Mouse (Mus musculus) midbrain, embryonic 12.5 days (tissue): Measurements from ENCODE around the gene Slc25a33. TPM values are rescaled to one million over a fixed set of nuclear protein-coding genes. Genes with fewer than 3 reads are reported as not detected.
"Not testable (repeated sequence)": the region's sequence is repeated elsewhere in the genome, so short reads cannot be mapped to it uniquely, and the experiment has no call there.

Source experiments
- ATAC-seq: fragments of 200-750 bp; cut with Nextera tagmentation; 2 replicates; pipeline ENCODE4 v1.8.0; 2017; ENCODE audit warnings: low read depth, moderate TSS enrichment, moderate library complexity; ENCODE audit not compliant: low FRiP score
- H3K27ac ChIP-seq: fragments of 300-500 bp; sonication (generic); replicated peaks from 2 replicates; pipeline ENCODE4 v1.5.1; 2016; ENCODE audit warnings: mild to moderate bottlenecking
- H3K27me3 ChIP-seq: fragments of 300-500 bp; sonication (generic); 2 replicates; pipeline ENCODE4 v1.6.1; 2016; ENCODE audit warnings: mild to moderate bottlenecking
- H3K36me3 ChIP-seq: fragments of 300-500 bp; sonication (generic); 2 replicates; pipeline ENCODE4 v1.6.1; 2016
- H3K4me1 ChIP-seq: fragments of 300-500 bp; sonication (generic); 2 replicates; pipeline ENCODE4 v1.6.1; 2016
- H3K4me2 ChIP-seq: fragments of 300-500 bp; sonication (generic); replicated peaks from 2 replicates; pipeline ENCODE4 v1.6.1; 2016; ENCODE audit warnings: mild to moderate bottlenecking, moderate library complexity
- H3K4me3 ChIP-seq: fragments of 300-500 bp; sonication (generic); 2 replicates; pipeline ENCODE4 v1.5.1; 2016; ENCODE audit warnings: mild to moderate bottlenecking
- H3K9ac ChIP-seq: fragments of 300-500 bp; sonication (generic); replicated peaks from 2 replicates; pipeline ENCODE4 v1.6.1; 2016; ENCODE audit warnings: mild to moderate bottlenecking, moderate library complexity
- H3K9me3 ChIP-seq: fragments of 300-500 bp; sonication (generic); 2 replicates; pipeline ENCODE4 v1.6.1; 2016; ENCODE audit warnings: mild to moderate bottlenecking
- WGBS: fragments of 180-500 bp; shearing (Covaris S2); methylation state at CpG from one replicate; pipeline ENCODE4 v1.1.7; 2016; 5-methylcytosine and 5-hydroxymethylcytosine counted together
- polyA plus RNA-seq: library from polyadenylated mRNA; unstranded; fragments of >200 nt; fragmentation: Nextera tagmentation; extraction: Ambion mirVana; gene quantifications from 2 replicates; pipeline ENCODE4 v1.2.1, GENCODE M21; 2016

The Slc25a33 gene
- polyA plus RNA-seq, 1 experiment from 2014 or later: 17.3 TPM

GRCm38 (mm10) chr4:149750671-149751070 lies 23.4 kb downstream of the Slc25a33 start:
- Histone ChIP-seq H3K36me3 (peaks cover 7% of the 10 kb centered on the region; the same call in 1 of the 2 replicates), H3K9me3 (no peaks in the 10 kb centered on the region), H3K9ac (no peak overlapping the region; the same call in 1 of the 2 replicates), H3K4me2 (no peak overlapping the region), H3K4me3 (no peak overlapping the region), H3K27me3 (peaks cover 7% of the 10 kb centered on the region; the same call in 1 of the 2 replicates), H3K4me1 (peaks cover 20% of the 10 kb centered on the region), H3K27ac (no peak overlapping the region)
- WGBS: 29% methylated on average over 5 of the region's 5 CpGs
- ATAC-seq: peak; percentile 54; the same call in 1 of the 2 replicates

- H3K9me3 ChIP-seq, H3K4me2 ChIP-seq, H3K27me3 ChIP-seq, H3K9ac ChIP-seq, ATAC-seq, H3K4me3 ChIP-seq, H3K27ac ChIP-seq: not testable (repeated sequence)
- peaks cover 20% of the 10 kb centered on the region for H3K4me1 ChIP-seq
- 88% methylated on average over 3 of the region's 3 CpGs for WGBS
- peaks cover 14% of the 10 kb centered on the region; the same call in 1 of the 2 replicates for H3K36me3 ChIP-seq
Observed at GRCm38 (mm10) chr4:149749663-149750015, 24.4 kb downstream of the Slc25a33 start.

GRCm38 (mm10) chr4:149749003-149749662 lies 24.9 kb downstream of the Slc25a33 start:
- Histone ChIP-seq H3K4me1 (peaks cover 20% of the 10 kb centered on the region), H3K9me3 (no peaks in the 10 kb centered on the region), H3K36me3 (peaks cover 18% of the 10 kb centered on the region; the same call in 1 of the 2 replicates), H3K27ac (no peak overlapping the region), H3K4me2 (no peak overlapping the region), H3K4me3 (no peak overlapping the region), H3K9ac (no peak overlapping the region), H3K27me3 (peaks cover 4% of the 10 kb centered on the region; the same call in 1 of the 2 replicates)
- WGBS: 85% methylated on average over 18 of the region's 18 CpGs
- no peak for ATAC-seq

- Histone ChIP-seq H3K27me3 (no peaks in the 10 kb centered on the region), H3K4me3 (no peak overlapping the region), H3K9ac (no peak overlapping the region), H3K27ac (no peak overlapping the region), H3K4me1 (no peaks in the 10 kb centered on the region), H3K9me3 (no peaks in the 10 kb centered on the region), H3K36me3 (peaks cover 40% of the 10 kb centered on the region), H3K4me2 (no peak overlapping the region)
- 88% methylated on average over 7 of the region's 7 CpGs for WGBS
- ATAC-seq: no peak
Observed at GRCm38 (mm10) chr4:149744119-149744518, 30.0 kb downstream of the Slc25a33 start.

GRCm38 (mm10) chr4:149742011-149742530 lies 32.0 kb downstream of the Slc25a33 start:
- no peaks in the 10 kb centered on the region for H3K9me3 ChIP-seq
- H3K36me3 ChIP-seq: peaks cover 36% of the 10 kb centered on the region
- ATAC-seq: no peak
- WGBS: 95% methylated on average over 14 of the region's 14 CpGs
- no peak overlapping the region for H3K4me2 ChIP-seq
- H3K9ac ChIP-seq: no peak overlapping the region
- H3K4me3 ChIP-seq: no peak overlapping the region
- no peak overlapping the region for H3K27ac ChIP-seq
- H3K4me1 ChIP-seq: peaks cover 2% of the 10 kb centered on the region
- no peaks in the 10 kb centered on the region for H3K27me3 ChIP-seq

GRCm38 (mm10) chr4:149740301-149740700 lies 33.8 kb downstream of the Slc25a33 start:
- H3K27ac ChIP-seq: no peak overlapping the region
- ATAC-seq: no peak
- WGBS: 95% methylated on average over 7 of the region's 7 CpGs
- no peaks in the 10 kb centered on the region for H3K27me3 ChIP-seq
- H3K9ac ChIP-seq: no peak overlapping the region
- no peaks in the 10 kb centered on the region for H3K9me3 ChIP-seq
- no peak overlapping the region for H3K4me2 ChIP-seq
- H3K36me3 ChIP-seq: peaks cover 31% of the 10 kb centered on the region
- H3K4me3 ChIP-seq: no peak overlapping the region
- H3K4me1 ChIP-seq: peaks cover 20% of the 10 kb centered on the region

GRCm38 (mm10) chr4:149739478-149739877 lies 34.6 kb downstream of the Slc25a33 start:
- H3K4me3 ChIP-seq: no peak overlapping the region
- peaks cover 28% of the 10 kb centered on the region for H3K4me1 ChIP-seq
- H3K27ac ChIP-seq: no peak overlapping the region
- ATAC-seq: no peak
- H3K27me3 ChIP-seq: no peaks in the 10 kb centered on the region
- WGBS: 82% methylated on average over 5 of the region's 5 CpGs
- peaks cover 24% of the 10 kb centered on the region for H3K36me3 ChIP-seq
- no peak overlapping the region for H3K4me2 ChIP-seq
- no peaks in the 10 kb centered on the region for H3K9me3 ChIP-seq
- no peak overlapping the region for H3K9ac ChIP-seq

GRCm38 (mm10) chr4:149737383-149738324 lies 36.4 kb downstream of the Slc25a33 start, which contains the start of gene Tmem201:
Tmem201 (minus strand) TSS chr4:149738044.
- peak within 1 kb of the TSS; percentile 80 for H3K27ac ChIP-seq
- H3K4me3 ChIP-seq: peak within 1 kb of the TSS; percentile 84
- peaks cover 46% of the 10 kb centered on the region for H3K4me1 ChIP-seq
- ATAC-seq: peak; percentile 90
- WGBS: under 1% methylated on average over 94 of the region's 97 CpGs
- no peaks in the 10 kb centered on the region for H3K9me3 ChIP-seq
- H3K9ac ChIP-seq: peak within 1 kb of the TSS; percentile 90
- H3K27me3 ChIP-seq: no peaks in the 10 kb centered on the region
- peak within 1 kb of the TSS; percentile 91 for H3K4me2 ChIP-seq
- peaks cover 8% of the 10 kb centered on the region; the same call in 1 of the 2 replicates for H3K36me3 ChIP-seq

GRCm38 (mm10) chr4:149736581-149736980 lies 37.5 kb downstream of the Slc25a33 start:
- H3K9me3 ChIP-seq: no peaks in the 10 kb centered on the region
- H3K27ac ChIP-seq: no peak overlapping the region
- H3K9ac ChIP-seq: peak overlapping the region; percentile 90
- H3K4me3 ChIP-seq: peak overlapping the region; percentile 84
- 65% methylated on average over 4 of the region's 4 CpGs for WGBS
- no peaks in the 10 kb centered on the region for H3K27me3 ChIP-seq
- peak overlapping the region; percentile 91 for H3K4me2 ChIP-seq
- peaks cover 50% of the 10 kb centered on the region for H3K4me1 ChIP-seq
- no peak for ATAC-seq
- peaks cover 8% of the 10 kb centered on the region; the same call in 1 of the 2 replicates for H3K36me3 ChIP-seq

GRCm38 (mm10) chr4:149735624-149736250 lies 38.3 kb downstream of the Slc25a33 start:
- Histone ChIP-seq H3K9me3 (no peaks in the 10 kb centered on the region), H3K9ac (peak overlapping the region; percentile 37; the same call in 1 of the 2 replicates), H3K4me2 (peak overlapping the region; percentile 91), H3K27me3 (no peaks in the 10 kb centered on the region), H3K4me1 (peaks cover 53% of the 10 kb centered on the region), H3K4me3 (no peak overlapping the region), H3K27ac (no peak overlapping the region), H3K36me3 (peaks cover 12% of the 10 kb centered on the region)
- 89% methylated on average over 5 of the region's 5 CpGs for WGBS
- ATAC-seq: no peak

GRCm38 (mm10) chr4:149734730-149735475 lies 39.2 kb downstream of the Slc25a33 start:
- Histone ChIP-seq H3K4me1 (peaks cover 54% of the 10 kb centered on the region), H3K27ac (no peak overlapping the region), H3K27me3 (no peaks in the 10 kb centered on the region), H3K9me3 (no peaks in the 10 kb centered on the region), H3K9ac (peak overlapping the region; percentile 37; the same call in 1 of the 2 replicates), H3K36me3 (peaks cover 19% of the 10 kb centered on the region), H3K4me3 (no peak overlapping the region), H3K4me2 (0 out of 2 replicates have a peak overlapping the region, but pooled peaks have one; percentile 91)
- ATAC-seq: no peak
- WGBS: 86% methylated on average over 10 of the region's 10 CpGs
